Mouse (Mus musculus) spleen, adult 2 months (tissue): ENCODE measurements at regions not wholly inside any gene's neighbourhood (a gene's known extent, or its start where the extent isn't known, plus 50 kb on each side); places are given as distances from the start of the nearest gene placed in this dataset.

Experiments
- DNase-seq, 2 experiments: peaks; one replicate each; pipeline versions ENCODE4 v3.0.0 to v3.0.0-alpha.2; 2012 to 2021; ENCODE audit warnings: low spot score in 2 of 2, low read depth in 1 of 2
- H3K27ac ChIP-seq: fragments of 200-500 bp; 2 replicates; pipeline ENCODE4 v1.5.1; 2012; ENCODE audit warnings: low read length, inconsistent platforms; ENCODE audit not compliant: insufficient read depth
- H3K27me3 ChIP-seq: fragments of 200-500 bp; 2 replicates; pipeline ENCODE4 v1.6.1; 2012; ENCODE audit warnings: mild to moderate bottlenecking, moderate library complexity, low read length, inconsistent platforms; ENCODE audit not compliant: control insufficient read depth, insufficient read depth
- H3K36me3 ChIP-seq: fragments of 200-500 bp; 2 replicates; pipeline ENCODE4 v1.6.1; 2012; ENCODE audit warnings: mild to moderate bottlenecking, low read length, inconsistent platforms; ENCODE audit not compliant: control insufficient read depth, insufficient read depth
- H3K4me1 ChIP-seq: fragments of 200-500 bp; 2 replicates; pipeline ENCODE4 v1.6.1; 2011; ENCODE audit warnings: inconsistent platforms; ENCODE audit not compliant: control insufficient read depth, insufficient read depth, insufficient read length
- H3K4me3 ChIP-seq: fragments of 200-500 bp; 2 replicates; pipeline ENCODE4 v1.5.1; 2011; ENCODE audit warnings: mild to moderate bottlenecking, inconsistent platforms; ENCODE audit not compliant: insufficient read depth, insufficient read length; ENCODE audit errors: extremely low read depth
- CTCF ChIP-seq: fragments of 200-500 bp; IDR thresholded peaks from 2 replicates; pipeline ENCODE4 v1.5.1; 2011; ENCODE audit warnings: mild to moderate bottlenecking, inconsistent platforms; ENCODE audit not compliant: insufficient read depth, insufficient read length, insufficient replicate concordance; ENCODE audit errors: extremely low read depth
- POLR2A ChIP-seq: fragments of 200-500 bp; IDR thresholded peaks from 2 replicates; pipeline ENCODE4 v1.6.1; 2011; ENCODE audit warnings: low read depth, low read length, inconsistent platforms
- WGBS: fragments of 180-500 bp; shearing (Covaris S2); methylation state at CpG from one replicate; pipeline ENCODE4 v1.1.7; 2018; 5-methylcytosine and 5-hydroxymethylcytosine counted together

DNA sequence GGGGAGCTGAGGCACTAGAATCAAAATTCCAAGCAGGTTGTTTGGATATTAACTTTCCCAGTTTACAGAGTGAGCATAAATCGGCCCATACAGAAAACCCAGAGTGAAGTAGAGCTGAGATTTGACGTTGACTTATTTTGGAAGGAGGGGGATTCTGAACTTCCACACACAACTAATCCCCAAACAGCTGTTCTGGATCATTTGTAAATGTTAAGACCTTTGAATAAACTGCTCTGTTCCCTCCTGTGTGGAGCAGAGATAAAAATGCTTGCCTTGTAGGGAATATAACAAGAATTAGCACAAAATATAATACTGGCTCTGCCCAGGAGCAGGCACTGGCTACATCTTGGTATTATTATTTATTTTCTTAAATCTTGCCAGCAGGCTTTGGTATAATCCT, 2057.0 kb downstream of the 4930444P10Rik start:
- 73% methylated on average over 2 of the region's 2 CpGs for WGBS
- no peak for TF ChIP-seq POLR2A
- no peak for TF ChIP-seq CTCF
- H3K4me1 ChIP-seq, result no peaks in the 10 kb centered on the region
- no peaks in the 10 kb centered on the region for H3K27me3 ChIP-seq
- no peak for DNase-seq
- H3K36me3 ChIP-seq, result no peaks in the 10 kb centered on the region
- no peak overlapping the region for H3K27ac ChIP-seq
- H3K4me3 ChIP-seq, result no peak overlapping the region

DNA sequence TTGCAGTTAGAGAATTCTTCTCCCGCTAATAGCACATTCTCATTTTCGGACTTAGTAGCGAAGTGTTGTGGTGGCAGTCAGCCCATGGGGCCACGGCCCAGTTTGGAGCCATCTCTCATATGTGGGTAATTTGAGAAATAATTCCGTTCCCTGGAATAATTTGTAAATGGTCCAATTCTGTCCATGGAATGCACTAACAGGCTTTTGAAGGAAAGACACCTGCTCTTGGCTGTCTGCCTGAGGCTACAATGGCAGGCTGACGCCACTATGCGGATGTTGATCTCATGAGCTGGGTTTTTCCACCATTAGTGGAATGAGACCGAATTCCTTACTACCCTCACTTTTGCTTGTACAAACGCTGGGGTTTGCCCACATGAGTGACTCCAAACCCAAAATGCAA, 2081.6 kb downstream of the 4930444P10Rik start:
- Histone ChIP-seq H3K36me3 (no peaks in the 10 kb centered on the region), H3K4me3 (no peak overlapping the region), H3K27me3 (no peaks in the 10 kb centered on the region), H3K27ac (no peak overlapping the region), H3K4me1 (no peaks in the 10 kb centered on the region)
- TF ChIP-seq CTCF (no peak), POLR2A (no peak)
- 89% methylated on average over 9 of the region's 9 CpGs for whole genome bisulfite sequencing
- DNase-seq, result no peak

DNA sequence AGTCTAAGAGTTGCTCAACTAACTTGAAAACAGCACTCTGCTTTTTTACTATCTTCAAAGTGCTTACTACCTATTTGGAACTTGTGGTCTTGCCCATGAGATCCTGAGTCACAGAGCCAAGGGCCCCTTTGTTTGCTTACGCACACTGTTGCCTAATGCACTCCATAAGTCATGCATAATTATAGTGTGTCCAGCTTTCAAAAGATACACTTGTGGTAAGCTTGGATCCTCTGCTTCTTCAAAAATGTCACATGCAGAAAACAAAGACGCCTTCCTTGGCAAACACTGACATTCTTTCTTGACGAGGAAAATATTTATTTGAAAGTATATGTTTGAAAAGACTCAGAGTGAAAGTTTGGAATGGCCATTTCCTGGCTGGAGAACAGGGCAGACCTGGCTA, 2082.3 kb downstream of the 4930444P10Rik start:
- no peak for TF ChIP-seq CTCF
- TF ChIP-seq POLR2A, result no peak
- 88% methylated on average over 3 of the region's 3 CpGs for WGBS
- Histone ChIP-seq H3K27me3 (no peaks in the 10 kb centered on the region), H3K36me3 (no peaks in the 10 kb centered on the region), H3K27ac (no peak overlapping the region), H3K4me1 (no peaks in the 10 kb centered on the region), H3K4me3 (no peak overlapping the region)
- no peak for DNase-seq

DNA sequence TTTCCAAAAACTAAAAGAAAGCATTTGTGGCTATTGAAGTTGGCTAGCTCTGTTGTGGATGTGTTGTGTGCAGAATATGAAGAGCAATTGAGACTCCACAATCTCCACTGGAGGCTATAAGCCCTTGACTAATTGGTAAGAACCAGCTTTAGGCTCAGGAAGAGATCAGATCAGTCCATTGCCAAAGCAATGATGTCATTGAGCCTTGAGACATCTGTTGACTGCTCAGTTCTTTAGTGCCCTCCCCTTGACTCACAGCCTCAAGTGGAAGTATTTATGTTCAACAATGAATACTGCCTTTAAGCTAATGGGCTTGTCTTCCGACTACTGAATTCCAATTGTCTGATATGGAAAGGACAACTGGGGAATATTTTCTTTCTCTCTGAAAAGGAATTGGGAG, 2090.6 kb downstream of the 4930444P10Rik start:
- 85% methylated on average over 1 of the region's 1 CpGs for WGBS
- Histone ChIP-seq H3K27ac (no peak overlapping the region), H3K4me1 (no peaks in the 10 kb centered on the region), H3K4me3 (no peak overlapping the region), H3K27me3 (no peaks in the 10 kb centered on the region), H3K36me3 (no peaks in the 10 kb centered on the region)
- DNase-seq, result no peak
- TF ChIP-seq POLR2A (no peak), CTCF (no peak)

DNA sequence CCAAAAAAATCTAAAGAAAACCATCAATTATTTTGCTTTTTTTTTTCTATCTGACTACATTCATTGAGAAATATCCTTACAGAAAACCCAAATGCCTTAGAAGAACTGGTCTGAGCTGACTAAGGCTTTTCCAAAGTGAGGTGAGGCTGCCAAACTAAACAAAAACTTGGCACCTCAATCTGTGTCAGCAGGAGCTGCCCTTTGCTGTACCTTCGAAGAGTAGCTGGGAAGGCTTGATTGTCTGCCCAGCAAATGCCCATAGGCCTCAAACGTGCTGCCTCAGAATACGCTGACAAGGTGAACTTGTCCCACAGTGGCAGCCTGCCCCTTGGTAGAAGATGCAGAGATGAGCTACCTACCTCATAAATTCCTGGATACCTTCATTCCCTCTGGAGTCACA, 2091.7 kb downstream of the 4930444P10Rik start:
- H3K27ac ChIP-seq, result no peak overlapping the region
- no peaks in the 10 kb centered on the region for H3K36me3 ChIP-seq
- no peak for DNase-seq
- no peak overlapping the region for H3K4me3 ChIP-seq
- no peaks in the 10 kb centered on the region for H3K27me3 ChIP-seq
- TF ChIP-seq POLR2A, result no peak
- TF ChIP-seq CTCF, result no peak
- H3K4me1 ChIP-seq, result no peaks in the 10 kb centered on the region
- WGBS, result 85% methylated on average over 3 of the region's 3 CpGs

DNA sequence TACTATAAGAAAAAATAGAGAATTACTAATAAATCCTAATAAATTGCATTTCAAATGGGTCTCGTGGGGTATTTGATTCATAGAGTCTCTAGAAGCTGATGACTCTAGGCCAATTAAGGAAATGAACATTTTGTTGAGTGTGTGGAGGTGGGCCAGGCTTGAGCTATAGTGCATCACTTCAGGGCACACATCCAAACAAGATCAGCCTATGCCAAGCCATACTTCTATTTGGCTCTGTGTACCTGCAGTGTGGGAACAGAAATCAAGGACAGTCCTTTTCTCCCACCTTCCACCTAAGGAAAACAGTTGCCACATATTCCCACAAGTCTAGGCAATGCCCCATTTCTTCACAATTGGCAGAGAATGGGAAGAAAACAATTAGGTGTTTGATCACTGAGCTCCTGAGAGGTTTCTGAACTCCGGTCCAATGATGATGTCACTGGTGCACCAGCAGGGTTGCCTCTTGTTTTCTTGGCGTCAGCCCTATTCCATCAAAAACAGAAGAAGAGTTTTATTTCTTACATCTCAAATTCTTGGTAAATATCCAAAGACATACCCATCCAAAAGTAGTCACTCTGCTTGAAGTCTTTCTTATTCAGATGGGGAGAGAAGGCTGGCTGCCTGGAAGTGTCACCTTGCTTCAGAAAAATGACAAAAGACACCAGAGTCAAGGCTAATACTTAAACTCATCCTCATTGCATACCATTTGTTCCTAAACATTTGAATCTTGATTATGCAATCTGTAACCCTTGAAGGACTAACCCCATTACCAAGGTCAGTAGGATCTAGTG, 2092.3 kb downstream of the 4930444P10Rik start:
- no peak for TF ChIP-seq POLR2A
- no peak for TF ChIP-seq CTCF
- H3K27ac ChIP-seq, result no peak overlapping the region
- no peaks in the 10 kb centered on the region for H3K27me3 ChIP-seq
- no peaks in the 10 kb centered on the region for H3K4me1 ChIP-seq
- H3K4me3 ChIP-seq, result no peak overlapping the region
- no peak for DNase-seq
- no peaks in the 10 kb centered on the region for H3K36me3 ChIP-seq
- 89% methylated on average over 3 of the region's 3 CpGs for WGBS

DNA sequence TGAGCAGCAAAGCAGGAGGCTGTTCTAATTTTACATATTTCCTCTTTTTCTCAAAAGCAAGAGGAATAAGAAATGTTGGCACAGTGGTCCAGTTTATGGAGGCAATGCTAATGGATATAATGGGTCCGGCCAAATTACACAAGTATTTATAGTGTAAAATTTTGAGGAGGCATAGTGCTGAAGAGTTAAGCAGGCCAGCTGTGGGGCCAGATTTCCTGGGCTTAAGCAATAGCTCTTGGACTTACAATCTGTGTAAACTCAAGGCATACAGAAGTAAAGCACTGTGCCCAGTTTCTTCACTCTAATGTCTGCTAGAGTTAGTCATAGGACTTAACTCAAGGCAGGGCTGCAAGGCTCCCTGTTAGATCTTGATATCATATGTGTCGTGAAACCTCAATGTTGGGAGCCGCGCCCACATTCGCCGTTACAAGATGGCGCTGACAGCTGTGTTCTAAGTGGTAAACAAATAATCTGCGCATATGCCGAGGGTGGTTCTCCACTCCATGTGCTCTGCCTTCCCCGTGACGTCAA, 2094.9 kb downstream of the 4930444P10Rik start:
- no peak overlapping the region for H3K4me3 ChIP-seq
- 93% methylated on average over 9 of the region's 11 CpGs for WGBS
- H3K27ac ChIP-seq, result no peak overlapping the region
- TF ChIP-seq POLR2A (no peak), CTCF (no peak)
- H3K4me1 ChIP-seq, result 0 out of 2 replicates have a peak, but pooled peaks cover 2% of the 10 kb centered on the region
- H3K27me3 ChIP-seq, result no peaks in the 10 kb centered on the region
- no peak for DNase-seq
- H3K36me3 ChIP-seq, result no peaks in the 10 kb centered on the region
